Mouse (Mus musculus): ENCODE data around the gene Osbp2.

GRCm38 (mm10) chr11:3683696-3684095, 180.0 kb downstream of the Osbp2 start:
- TF ChIP-seq CTCF (IDR thresholded peaks at IDR 0.05; ENCODE audit: low read depth, low read length) (no peak), TAL1 (conservative IDR thresholded peaks at IDR 0.05; ENCODE audit: low read depth, low read length) (no peak), POLR2AphosphoS5 (IDR thresholded peaks at IDR 0.05; ENCODE audit: insufficient replicate concordance, low read depth, low read length) (no peak), GATA1 (IDR thresholded peaks at IDR 0.05; ENCODE audit: borderline replicate concordance, low read length) (no peak), GATA2 (IDR thresholded peaks at IDR 0.05; ENCODE audit: borderline replicate concordance, low read depth, low read length) (no peak)
